Mouse (Mus musculus): ENCODE measurements around the gene Lamtor1. TPM values are rescaled to one million over a fixed set of nuclear protein-coding genes. Genes with fewer than 3 reads are reported as not detected.

Gene Lamtor1
- polyA plus RNA-seq, 2 experiments = 61.7 to 67.8 TPM

- Histone ChIP-seq H3K27ac (no peak overlapping the region), H3K4me3 (ENCODE audit: insufficient read depth in 1 of 2, low read depth in 2 of 2, low read length in 2 of 2) (no peak overlapping the region), H3K4me1 (replicated peaks; ENCODE audit: control insufficient read depth in 2 of 2, insufficient read depth in 2 of 2, low read length in 1 of 2) (peaks cover 26 to 35% of the 10 kb centered on the region in 2 experiments), H3K27me3 (ENCODE audit: control insufficient read depth, insufficient read depth, low read length) (no peaks in the 10 kb centered on the region), H3K9me3 (ENCODE audit: control insufficient read depth, low read length) (no peaks in the 10 kb centered on the region), H3K4me2 (ENCODE audit: low read depth) (no peak overlapping the region; the same call in 1 of the 2 replicates), H3K9ac (replicated peaks) (no peak overlapping the region), H3K36me3 (replicated peaks; ENCODE audit: control insufficient read depth, insufficient read depth, low read depth) (no peaks in the 10 kb centered on the region)
- ATAC-seq (ENCODE audit: insufficient read depth) = peak; percentile 25; the same call in 1 of the 2 replicates
- 36% methylated on average over 2 of the region's 2 CpGs for WGBS (ENCODE audit: insufficient replicate concordance)
- TF ChIP-seq EP300 (IDR thresholded peaks at IDR 0.05; ENCODE audit: low read depth) (no peak), CTCF (IDR thresholded peaks at IDR 0.05; ENCODE audit: low read depth) (no peak)
- peak; percentile 46 to 54 (median 53) for DNase-seq (ENCODE audit: low read depth in 3 of 3, low spot score in 3 of 3)
These were observed 59.9 kb downstream of the Lamtor1 start for GRCm38 (mm10) chr7:101965606-101966005.

GRCm38 (mm10) chr7:101967256-101967655, 61.6 kb downstream of the Lamtor1 start:
- H3K9ac ChIP-seq (replicated peaks) = no peak overlapping the region
- H3K27me3 ChIP-seq (ENCODE audit: control insufficient read depth, insufficient read depth, low read length) = no peaks in the 10 kb centered on the region
- no peak overlapping the region for H3K27ac ChIP-seq
- no peaks in the 10 kb centered on the region for H3K36me3 ChIP-seq (replicated peaks; ENCODE audit: control insufficient read depth, insufficient read depth, low read depth)
- no peak overlapping the region for H3K4me2 ChIP-seq (ENCODE audit: low read depth)
- TF ChIP-seq CTCF (IDR thresholded peaks at IDR 0.05; ENCODE audit: low read depth) (no peak), EP300 (IDR thresholded peaks at IDR 0.05; ENCODE audit: low read depth) (no peak)
- H3K9me3 ChIP-seq (ENCODE audit: control insufficient read depth, low read length) = no peaks in the 10 kb centered on the region
- DNase-seq (ENCODE audit: low read depth in 3 of 3, low spot score in 3 of 3) = no peak
- no peak overlapping the region for H3K4me3 ChIP-seq (ENCODE audit: insufficient read depth in 1 of 2, low read depth in 2 of 2, low read length in 2 of 2)
- WGBS (ENCODE audit: insufficient replicate concordance) = 89% methylated on average over 1 of the region's 1 CpGs
- H3K4me1 ChIP-seq (replicated peaks; ENCODE audit: control insufficient read depth in 2 of 2, insufficient read depth in 2 of 2, low read length in 1 of 2) = peaks cover 32 to 45% of the 10 kb centered on the region in 2 experiments
- no peak for ATAC-seq (ENCODE audit: insufficient read depth)

GRCm38 (mm10) chr7:101968751-101969150, 63.0 kb downstream of the Lamtor1 start:
- WGBS (ENCODE audit: insufficient replicate concordance) = 50% methylated on average over 2 of the region's 2 CpGs
- no peak overlapping the region for H3K27ac ChIP-seq

GRCm38 (mm10) chr7:101969694-101970428, 64.2 kb downstream of the Lamtor1 start:
- Histone ChIP-seq H3K4me1 (replicated peaks; ENCODE audit: control insufficient read depth in 2 of 2, insufficient read depth in 2 of 2, low read length in 1 of 2) (peaks cover 32 to 38% of the 10 kb centered on the region in 2 experiments), H3K4me3 (ENCODE audit: insufficient read depth in 1 of 2, low read depth in 2 of 2, low read length in 2 of 2) (peak overlapping the region; percentile 65 to 82)

More at GRCm38 (mm10) chr7:101968751-101969150, 63.0 kb downstream of the Lamtor1 start:
- Histone ChIP-seq H3K36me3 (replicated peaks; ENCODE audit: control insufficient read depth, insufficient read depth, low read depth) (no peaks in the 10 kb centered on the region), H3K4me1 (replicated peaks; ENCODE audit: control insufficient read depth in 2 of 2, insufficient read depth in 2 of 2, low read length in 1 of 2) (peaks cover 32 to 42% of the 10 kb centered on the region in 2 experiments), H3K4me2 (ENCODE audit: low read depth) (peak overlapping the region; percentile 79), H3K9ac (replicated peaks) (no peak overlapping the region), H3K9me3 (ENCODE audit: control insufficient read depth, low read length) (no peaks in the 10 kb centered on the region), H3K4me3 (ENCODE audit: insufficient read depth in 1 of 2, low read depth in 2 of 2, low read length in 2 of 2) (no peak overlapping the region; a peak in 1 of 4 replicates), H3K27me3 (ENCODE audit: control insufficient read depth, insufficient read depth, low read length) (no peaks in the 10 kb centered on the region)
- TF ChIP-seq EP300 (IDR thresholded peaks at IDR 0.05; ENCODE audit: low read depth) (no peak), CTCF (IDR thresholded peaks at IDR 0.05; ENCODE audit: low read depth) (no peak)
- DNase-seq (ENCODE audit: low read depth in 3 of 3, low spot score in 3 of 3) (no peak), ATAC-seq (ENCODE audit: insufficient read depth) (no peak)

GRCm38 (mm10) chr7:101970429-101970775, 64.7 kb downstream of the Lamtor1 start:
- under 1% methylated on average over 17 of the region's 17 CpGs for WGBS (ENCODE audit: insufficient replicate concordance)
- Histone ChIP-seq H3K27me3 (ENCODE audit: control insufficient read depth, insufficient read depth, low read length) (no peaks in the 10 kb centered on the region), H3K4me2 (ENCODE audit: low read depth) (peak overlapping the region; percentile 79), H3K27ac (peak overlapping the region; percentile 38), H3K4me1 (replicated peaks; ENCODE audit: control insufficient read depth in 2 of 2, insufficient read depth in 2 of 2, low read length in 1 of 2) (peaks cover 26 to 36% of the 10 kb centered on the region in 2 experiments), H3K9ac (replicated peaks) (peak overlapping the region; percentile 68), H3K36me3 (replicated peaks; ENCODE audit: control insufficient read depth, insufficient read depth, low read depth) (no peaks in the 10 kb centered on the region), H3K4me3 (ENCODE audit: insufficient read depth in 1 of 2, low read depth in 2 of 2, low read length in 2 of 2) (peak overlapping the region; percentile 65 to 82), H3K9me3 (ENCODE audit: control insufficient read depth, low read length) (no peaks in the 10 kb centered on the region)
- ATAC-seq (ENCODE audit: insufficient read depth) (peak; percentile 58; the same call in 1 of the 2 replicates), DNase-seq (ENCODE audit: low read depth in 3 of 3, low spot score in 3 of 3) (peak; percentile 53 to 59 (median 55))
- TF ChIP-seq CTCF (IDR thresholded peaks at IDR 0.05; ENCODE audit: low read depth) (no peak), EP300 (IDR thresholded peaks at IDR 0.05; ENCODE audit: low read depth) (no peak)

More at GRCm38 (mm10) chr7:101969694-101970428, 64.2 kb downstream of the Lamtor1 start:
- no peaks in the 10 kb centered on the region for H3K9me3 ChIP-seq (ENCODE audit: control insufficient read depth, low read length)
- no peak for TF ChIP-seq EP300 (IDR thresholded peaks at IDR 0.05; ENCODE audit: low read depth)
- no peak for TF ChIP-seq CTCF (IDR thresholded peaks at IDR 0.05; ENCODE audit: low read depth)
- H3K36me3 ChIP-seq (replicated peaks; ENCODE audit: control insufficient read depth, insufficient read depth, low read depth) = no peaks in the 10 kb centered on the region
- H3K9ac ChIP-seq (replicated peaks) = peak overlapping the region; percentile 68
- under 1% methylated on average over 53 of the region's 53 CpGs for WGBS (ENCODE audit: insufficient replicate concordance)
- peak; percentile 86 for ATAC-seq (ENCODE audit: insufficient read depth)
- peak overlapping the region; percentile 79 for H3K4me2 ChIP-seq (ENCODE audit: low read depth)
- peak overlapping the region; percentile 48 for H3K27ac ChIP-seq
- H3K27me3 ChIP-seq (ENCODE audit: control insufficient read depth, insufficient read depth, low read length) = no peaks in the 10 kb centered on the region
- DNase-seq (ENCODE audit: low read depth in 3 of 3, low spot score in 3 of 3) = peak; percentile 44 to 57 (median 51)

Measured in liver, embryonic 14.5 days (tissue).